Mouse (Mus musculus) megakaryocyte, embryonic 14.5 days (primary cell): Measurements from ENCODE around the gene Olfr1427. TPM values are rescaled to one million over a fixed set of nuclear protein-coding genes. Genes with fewer than 3 reads are reported as not detected.
"Not testable (repeated sequence)": the region's sequence is repeated elsewhere in the genome, so short reads cannot be mapped to it uniquely, and the experiment has no call there.

Experiments used
- H3K27me3 ChIP-seq: replicated peaks from 2 replicates; pipeline ENCODE3; 2012; ENCODE audit warnings: inconsistent platforms
- H3K36me3 ChIP-seq: replicated peaks from 2 replicates; pipeline ENCODE3; 2012; ENCODE audit warnings: low read length, inconsistent platforms, mixed read lengths
- H3K4me1 ChIP-seq: 2 replicates; pipeline ENCODE4 v1.6.1; 2012; ENCODE audit warnings: inconsistent platforms
- H3K4me3 ChIP-seq: replicated peaks from 2 replicates; pipeline ENCODE3; 2012; ENCODE audit warnings: moderate library complexity, mild to moderate bottlenecking, inconsistent platforms
- H3K9me3 ChIP-seq: 2 replicates; pipeline ENCODE4 v1.6.1; 2012; ENCODE audit warnings: inconsistent platforms
- FLI1 ChIP-seq: IDR thresholded peaks from 2 replicates; pipeline ENCODE4 v1.6.1; 2012; ENCODE audit warnings: low read length, inconsistent platforms, mixed read lengths
- GATA1 ChIP-seq: IDR thresholded peaks from 3 replicates; pipeline ENCODE4 v1.6.1; 2012; ENCODE audit warnings: mixed read lengths, low read length, inconsistent platforms, borderline replicate concordance
- polyA plus RNA-seq: library from polyadenylated mRNA; stranded (reverse); fragments of >175 nt; gene quantifications from 2 replicates; pipeline ENCODE4 v1.2.3, GENCODE M21; 2012; ENCODE audit warnings: low replicate concordance; ENCODE audit not compliant: insufficient read depth

The Olfr1427 gene
- polyA plus RNA-seq: not detected in 2 replicates

- Histone ChIP-seq H3K27me3 (no peaks in the 10 kb centered on the region), H3K9me3 (no peaks in the 10 kb centered on the region), H3K4me3 (no peak within 1 kb of the TSS), H3K4me1 (no peaks in the 10 kb centered on the region), H3K36me3 (no peaks in the 10 kb centered on the region)
- TF ChIP-seq FLI1 (no peak), GATA1 (no peak)
Measured at GRCm38 (mm10) chr19:12103234-12103633, at the start of gene Olfr1427. TSS of gene Olfr1427 (minus strand) at chr19:12103334.

GRCm38 (mm10) chr19:12145452-12145851, 42.3 kb upstream of the Olfr1427 start:
- Histone ChIP-seq H3K9me3 (no peaks in the 10 kb centered on the region), H3K27me3 (no peaks in the 10 kb centered on the region), H3K4me1 (no peaks in the 10 kb centered on the region), H3K36me3 (no peaks in the 10 kb centered on the region), H3K4me3 (no peak overlapping the region)
- no peak for TF ChIP-seq FLI1
- no peak for TF ChIP-seq GATA1

GRCm38 (mm10) chr19:12143356-12143755, 40.2 kb upstream of the Olfr1427 start:
- Histone ChIP-seq H3K4me3 (no peak overlapping the region), H3K36me3 (no peaks in the 10 kb centered on the region), H3K27me3 (no peaks in the 10 kb centered on the region), H3K4me1 (no peaks in the 10 kb centered on the region), H3K9me3 (no peaks in the 10 kb centered on the region)
- TF ChIP-seq GATA1 (no peak), FLI1 (no peak)

DNA sequence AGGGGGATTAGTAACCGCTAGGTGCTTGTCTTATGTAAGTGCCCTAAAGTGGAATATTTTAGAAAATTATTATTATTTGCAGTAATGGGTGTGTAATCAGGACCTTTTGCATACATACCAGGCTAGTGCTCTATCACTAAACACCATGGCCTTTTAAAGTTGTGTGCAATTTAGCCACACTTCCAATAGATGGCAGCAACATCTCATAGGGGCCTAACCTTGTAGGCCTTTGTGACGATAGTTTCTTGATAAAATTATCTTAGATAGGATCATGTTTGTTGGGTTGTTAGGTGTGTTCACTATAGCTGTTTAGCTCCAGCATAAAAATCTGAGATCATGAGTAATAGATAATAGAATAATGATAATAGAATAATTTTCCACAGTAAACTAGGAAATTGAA, 31.2 kb upstream of the Olfr1427 start:
- Histone ChIP-seq H3K4me3 (no peak overlapping the region), H3K4me1 (no peaks in the 10 kb centered on the region), H3K9me3 (no peaks in the 10 kb centered on the region), H3K27me3 (no peaks in the 10 kb centered on the region), H3K36me3 (no peaks in the 10 kb centered on the region)
- no peak for TF ChIP-seq FLI1
- TF ChIP-seq GATA1: no peak

DNA sequence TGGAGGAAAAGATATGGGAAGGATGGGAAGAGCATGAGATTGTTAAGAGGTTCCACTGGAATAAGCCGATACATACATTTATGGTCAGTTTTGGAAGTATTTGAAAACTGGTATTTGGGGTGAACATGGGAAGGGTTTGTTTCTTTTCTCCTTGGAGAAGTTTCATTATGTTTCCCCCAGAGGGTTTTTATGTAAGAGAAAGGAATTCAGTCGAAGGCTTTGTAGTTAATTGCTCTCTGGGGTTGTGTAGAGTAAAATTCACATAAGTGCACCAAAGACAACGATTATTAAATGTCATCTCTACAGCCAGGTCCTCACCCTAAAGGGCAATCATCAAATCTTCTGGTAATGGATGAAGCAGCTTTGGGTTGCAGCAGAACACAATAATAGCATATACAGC, 20.0 kb upstream of the Olfr1427 start, which contains the start of gene Olfr76:
Gene Olfr76, minus strand, starts transcription at position 101 of the 400 bp plus-strand sequence.
- TF ChIP-seq FLI1 (no peak), GATA1 (no peak)
- no peaks in the 10 kb centered on the region for H3K36me3 ChIP-seq
- H3K4me3 ChIP-seq: no peak within 1 kb of the TSS
- H3K27me3 ChIP-seq: no peaks in the 10 kb centered on the region
- H3K9me3 ChIP-seq: no peaks in the 10 kb centered on the region
- H3K4me1 ChIP-seq: no peaks in the 10 kb centered on the region

- Histone ChIP-seq H3K36me3 (no peaks in the 10 kb centered on the region), H3K4me3 (no peak overlapping the region), H3K4me1 (no peaks in the 10 kb centered on the region), H3K9me3 (no peaks in the 10 kb centered on the region), H3K27me3 (no peaks in the 10 kb centered on the region)
- TF ChIP-seq GATA1 (no peak), FLI1 (no peak)
Measured at GRCm38 (mm10) chr19:12116464-12116863, 13.3 kb upstream of the Olfr1427 start.

GRCm38 (mm10) chr19:12115797-12116196, 12.7 kb upstream of the Olfr1427 start, which contains the start of gene Olfr1428:
TSS of gene Olfr1428 (minus strand) at chr19:12115897.
- no peaks in the 10 kb centered on the region for H3K27me3 ChIP-seq
- no peak within 1 kb of the TSS for H3K4me3 ChIP-seq
- TF ChIP-seq GATA1 (no peak), FLI1 (no peak)
- no peaks in the 10 kb centered on the region for H3K4me1 ChIP-seq
- H3K36me3 ChIP-seq: no peaks in the 10 kb centered on the region
- H3K9me3 ChIP-seq: no peaks in the 10 kb centered on the region

DNA sequence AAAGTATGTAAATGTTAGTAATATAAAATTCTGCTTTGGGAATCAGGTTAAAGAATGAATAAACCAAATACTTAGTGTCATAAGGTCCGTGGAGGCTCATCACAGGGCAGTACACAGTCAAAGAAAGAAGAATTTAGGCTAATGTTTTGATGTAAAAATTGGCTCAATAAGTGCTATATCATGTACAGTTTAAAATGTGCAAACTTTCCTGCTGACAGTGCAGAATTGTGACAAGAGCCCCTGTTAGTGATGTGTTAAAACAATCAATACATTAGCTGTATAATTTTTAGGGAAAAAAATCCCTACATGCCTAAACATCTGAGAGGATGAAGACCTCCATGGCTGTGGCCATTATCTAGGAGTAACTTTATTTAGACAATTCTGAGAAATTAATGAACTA, 10.7 kb upstream of the Olfr1427 start:
- Histone ChIP-seq H3K9me3 (no peaks in the 10 kb centered on the region), H3K27me3 (no peaks in the 10 kb centered on the region), H3K4me3 (no peak overlapping the region), H3K36me3 (no peaks in the 10 kb centered on the region), H3K4me1 (no peaks in the 10 kb centered on the region)
- TF ChIP-seq GATA1: no peak
- TF ChIP-seq FLI1: no peak

DNA sequence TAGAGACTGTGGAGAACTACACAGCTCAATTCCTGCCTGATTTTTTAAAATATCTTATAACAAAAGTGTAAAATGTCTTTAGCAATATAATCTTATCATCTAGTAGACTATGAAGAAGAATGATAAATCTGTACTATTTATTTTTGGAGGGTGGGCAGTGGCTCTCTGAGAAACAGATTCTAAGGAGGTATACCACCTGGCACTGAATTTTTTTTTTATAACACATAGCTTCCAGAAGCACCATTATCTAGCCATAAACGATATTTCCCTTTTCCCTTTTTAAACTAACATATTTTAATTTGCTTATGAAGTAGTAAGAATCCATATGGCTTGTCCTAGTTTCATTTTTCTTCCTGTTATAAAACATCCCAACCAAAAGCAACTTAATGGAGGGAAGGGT, 1.4 kb upstream of the Olfr1427 start:
- H3K27me3 ChIP-seq: no peaks in the 10 kb centered on the region
- no peaks in the 10 kb centered on the region for H3K4me1 ChIP-seq
- H3K9me3 ChIP-seq: no peaks in the 10 kb centered on the region
- no peak for TF ChIP-seq FLI1
- TF ChIP-seq GATA1: no peak
- H3K4me3 ChIP-seq: no peak overlapping the region
- H3K36me3 ChIP-seq: no peaks in the 10 kb centered on the region

DNA sequence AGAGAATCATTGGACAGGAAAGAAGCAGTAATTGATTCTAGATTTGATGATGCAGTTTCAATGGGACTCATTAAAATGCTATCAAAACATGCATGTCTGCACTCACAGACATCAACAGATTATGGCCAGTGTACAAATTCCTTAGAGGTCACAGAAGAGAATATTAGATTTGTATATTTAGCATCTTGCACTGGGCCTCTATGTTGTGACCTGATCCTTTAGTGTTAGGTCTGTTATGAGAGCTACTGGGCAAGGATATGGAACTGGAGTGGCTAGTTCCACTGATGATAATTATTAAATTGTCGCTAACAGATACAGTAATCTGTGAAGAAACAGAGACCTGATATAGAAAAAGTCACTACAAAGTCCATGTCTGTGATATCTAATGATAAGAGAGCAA, 11.2 kb downstream of the Olfr1427 start, which contains the start of gene Olfr1426:
Gene Olfr1426, minus strand, starts transcription at position 101 of the 400 bp plus-strand sequence.
- H3K4me1 ChIP-seq: no peaks in the 10 kb centered on the region
- no peaks in the 10 kb centered on the region for H3K36me3 ChIP-seq

GRCm38 (mm10) chr19:12077631-12078030, 25.5 kb downstream of the Olfr1427 start, which contains the start of gene Olfr1425:
TSS of gene Olfr1425 (minus strand) at chr19:12077731.
- H3K27me3 ChIP-seq, H3K4me3 ChIP-seq, H3K4me1 ChIP-seq, H3K36me3 ChIP-seq, H3K9me3 ChIP-seq: not testable (repeated sequence)

More for the DNA sequence above, 11.2 kb downstream of the Olfr1427 start, which contains the start of gene Olfr1426:
- no peaks in the 10 kb centered on the region for H3K9me3 ChIP-seq
- TF ChIP-seq GATA1: no peak
- TF ChIP-seq FLI1: no peak
- no peak within 1 kb of the TSS for H3K4me3 ChIP-seq
- no peaks in the 10 kb centered on the region for H3K27me3 ChIP-seq

GRCm38 (mm10) chr19:12069546-12069945, 33.6 kb downstream of the Olfr1427 start:
- H3K9me3 ChIP-seq, H3K36me3 ChIP-seq, H3K4me3 ChIP-seq, H3K27me3 ChIP-seq, H3K4me1 ChIP-seq: not testable (repeated sequence)

GRCm38 (mm10) chr19:12067806-12068205, 35.3 kb downstream of the Olfr1427 start:
- not testable (repeated sequence) for H3K4me3 ChIP-seq, H3K9me3 ChIP-seq, H3K4me1 ChIP-seq, H3K36me3 ChIP-seq, H3K27me3 ChIP-seq

- H3K9me3 ChIP-seq, H3K4me3 ChIP-seq, H3K36me3 ChIP-seq, H3K4me1 ChIP-seq, H3K27me3 ChIP-seq: not testable (repeated sequence)
Measured at GRCm38 (mm10) chr19:12062582-12062981, 40.6 kb downstream of the Olfr1427 start, which contains the start of gene Olfr1424. TSS of gene Olfr1424 (minus strand) at chr19:12062682.
